Mouse (Mus musculus): Measurements from ENCODE around the gene Rps6kc1. TPM values are rescaled to one million over a fixed set of nuclear protein-coding genes. Genes with fewer than 3 reads are reported as not detected.

Rps6kc1 gene
- polyA plus RNA-seq, 1 experiment = 0.08 TPM

DNA sequence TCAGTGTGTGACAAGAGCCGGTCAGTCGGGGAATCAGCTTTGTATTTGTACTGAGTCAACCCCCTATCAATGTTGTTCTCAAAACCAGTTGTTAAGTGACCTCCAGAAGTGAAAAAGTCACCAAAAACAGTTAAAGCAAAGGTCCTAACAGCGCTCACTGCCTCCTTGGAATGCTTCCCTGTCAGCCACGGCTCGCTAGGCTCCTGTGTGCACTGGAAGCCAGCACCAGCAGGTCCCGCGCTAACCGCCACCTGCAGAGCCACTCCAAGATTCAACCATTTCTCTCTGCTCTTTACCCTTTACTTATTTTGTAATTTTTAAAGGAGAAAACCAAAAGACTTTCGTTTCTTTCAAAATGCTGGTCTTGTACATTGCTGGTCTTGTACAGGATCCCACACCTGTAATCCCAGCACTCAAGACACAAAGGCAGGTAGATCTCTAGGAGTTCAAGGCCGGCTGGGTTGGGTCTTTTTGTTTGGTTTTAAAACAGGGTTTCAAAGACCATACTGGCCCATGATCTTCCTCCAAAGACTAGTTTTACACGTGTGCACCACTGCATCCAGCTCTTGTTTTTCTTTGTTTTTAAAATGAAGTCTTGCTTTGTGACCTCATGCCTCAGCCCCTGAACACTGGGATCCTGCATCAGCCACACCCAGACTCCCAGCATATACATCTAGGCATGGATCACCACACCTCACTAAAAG is 62.3 kb downstream of the Rps6kc1 start:
- H3K4me1 ChIP-seq (ENCODE audit: control insufficient read depth) = no peaks in the 10 kb centered on the region
- no peaks in the 10 kb centered on the region; the same call in 1 of the 2 replicates for H3K36me3 ChIP-seq (ENCODE audit: control insufficient read depth)
- no peaks in the 10 kb centered on the region for H3K27me3 ChIP-seq (ENCODE audit: control insufficient read depth)
- TF ChIP-seq TAL1 (IDR thresholded peaks at IDR 0.05; ENCODE audit: low read length) (no peak), GATA1 (IDR thresholded peaks at IDR 0.05; ENCODE audit: low read length) (no peak)
- no peak overlapping the region for H3K4me3 ChIP-seq (replicated peaks)
- H3K9me3 ChIP-seq (ENCODE audit: control insufficient read depth, low read length) = peaks cover 10% of the 10 kb centered on the region

DNA sequence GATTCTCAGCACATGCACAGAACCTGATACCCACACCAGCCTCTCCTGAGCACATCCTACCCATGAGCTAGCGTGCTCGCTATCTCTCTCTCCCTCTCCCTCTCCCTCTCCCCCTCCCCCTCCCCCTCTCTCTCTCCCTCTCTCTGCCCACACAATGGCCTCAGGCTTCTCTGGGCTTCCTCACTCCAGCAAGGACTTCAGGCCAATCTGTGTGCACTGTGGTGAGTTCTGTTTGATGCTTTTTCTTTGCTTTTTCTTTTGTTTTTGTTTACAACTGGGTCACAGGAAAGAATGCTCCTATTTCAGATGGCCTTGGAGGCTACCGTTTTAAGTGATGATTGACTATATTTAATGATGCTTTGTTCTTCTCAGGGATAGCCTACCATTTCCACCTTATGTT is 62.9 kb downstream of the Rps6kc1 start:
- Histone ChIP-seq H3K36me3 (ENCODE audit: control insufficient read depth) (no peaks in the 10 kb centered on the region; the same call in 1 of the 2 replicates), H3K9me3 (ENCODE audit: control insufficient read depth, low read length) (peaks cover 10% of the 10 kb centered on the region), H3K4me3 (replicated peaks) (no peak overlapping the region), H3K27me3 (ENCODE audit: control insufficient read depth) (no peaks in the 10 kb centered on the region), H3K4me1 (ENCODE audit: control insufficient read depth) (no peaks in the 10 kb centered on the region)
- TF ChIP-seq TAL1 (IDR thresholded peaks at IDR 0.05; ENCODE audit: low read length) = no peak
- TF ChIP-seq GATA1 (IDR thresholded peaks at IDR 0.05; ENCODE audit: low read length) = no peak

- H3K9me3 ChIP-seq (ENCODE audit: control insufficient read depth, low read length) = peaks cover 7% of the 10 kb centered on the region
- no peaks in the 10 kb centered on the region for H3K4me1 ChIP-seq (ENCODE audit: control insufficient read depth)
- TF ChIP-seq TAL1 (IDR thresholded peaks at IDR 0.05; ENCODE audit: low read length) (no peak), GATA1 (IDR thresholded peaks at IDR 0.05; ENCODE audit: low read length) (no peak)
- H3K27me3 ChIP-seq (ENCODE audit: control insufficient read depth) = no peaks in the 10 kb centered on the region
- H3K36me3 ChIP-seq (ENCODE audit: control insufficient read depth) = no peaks in the 10 kb centered on the region; the same call in none of the 2 replicates
- H3K4me3 ChIP-seq (replicated peaks) = no peak overlapping the region
Measured at GRCm38 (mm10) chr1:190846956-190847355, 64.6 kb downstream of the Rps6kc1 start.

- Histone ChIP-seq H3K36me3 (ENCODE audit: control insufficient read depth) (no peaks in the 10 kb centered on the region; the same call in none of the 2 replicates), H3K27me3 (ENCODE audit: control insufficient read depth) (no peaks in the 10 kb centered on the region), H3K4me3 (replicated peaks) (no peak overlapping the region), H3K9me3 (ENCODE audit: control insufficient read depth, low read length) (peaks cover 2% of the 10 kb centered on the region), H3K4me1 (ENCODE audit: control insufficient read depth) (no peaks in the 10 kb centered on the region)
- TF ChIP-seq TAL1 (IDR thresholded peaks at IDR 0.05; ENCODE audit: low read length) (no peak), GATA1 (IDR thresholded peaks at IDR 0.05; ENCODE audit: low read length) (no peak)
Measured at GRCm38 (mm10) chr1:190846074-190846730, 65.4 kb downstream of the Rps6kc1 start.

- Histone ChIP-seq H3K36me3 (ENCODE audit: control insufficient read depth) (no peaks in the 10 kb centered on the region; the same call in none of the 2 replicates), H3K4me3 (replicated peaks) (no peak overlapping the region), H3K9me3 (ENCODE audit: control insufficient read depth, low read length) (no peaks in the 10 kb centered on the region), H3K27me3 (ENCODE audit: control insufficient read depth) (no peaks in the 10 kb centered on the region), H3K4me1 (ENCODE audit: control insufficient read depth) (no peaks in the 10 kb centered on the region)
- TF ChIP-seq TAL1 (IDR thresholded peaks at IDR 0.05; ENCODE audit: low read length) = no peak
- TF ChIP-seq GATA1 (IDR thresholded peaks at IDR 0.05; ENCODE audit: low read length) = no peak
Measured at GRCm38 (mm10) chr1:190845419-190845818, 66.2 kb downstream of the Rps6kc1 start.

DNA sequence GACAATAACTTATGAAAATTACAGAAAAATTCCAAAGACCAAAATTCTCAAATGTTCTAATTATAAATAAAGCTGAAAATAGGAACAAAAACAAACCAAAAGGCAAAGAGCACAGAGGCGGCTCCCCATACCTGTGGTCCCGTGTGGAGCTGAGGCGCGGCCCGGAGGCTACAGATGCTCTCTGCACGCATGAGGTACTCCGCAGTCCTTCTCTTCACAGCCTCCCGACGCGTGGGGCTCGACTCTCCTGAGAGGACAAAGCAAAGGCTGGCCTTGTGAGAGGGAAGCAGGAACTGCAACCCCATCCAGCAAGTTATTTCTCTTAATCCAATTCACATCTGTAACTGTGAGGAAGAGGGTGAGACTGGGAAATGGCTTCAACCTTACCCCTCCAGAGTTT is 67.2 kb downstream of the Rps6kc1 start:
- H3K4me3 ChIP-seq (replicated peaks) = no peak overlapping the region
- H3K36me3 ChIP-seq (ENCODE audit: control insufficient read depth) = no peaks in the 10 kb centered on the region; the same call in none of the 2 replicates
- no peaks in the 10 kb centered on the region for H3K4me1 ChIP-seq (ENCODE audit: control insufficient read depth)
- H3K9me3 ChIP-seq (ENCODE audit: control insufficient read depth, low read length) = no peaks in the 10 kb centered on the region
- no peaks in the 10 kb centered on the region for H3K27me3 ChIP-seq (ENCODE audit: control insufficient read depth)
- TF ChIP-seq GATA1 (IDR thresholded peaks at IDR 0.05; ENCODE audit: low read length) = no peak
- TF ChIP-seq TAL1 (IDR thresholded peaks at IDR 0.05; ENCODE audit: low read length) = no peak

DNA sequence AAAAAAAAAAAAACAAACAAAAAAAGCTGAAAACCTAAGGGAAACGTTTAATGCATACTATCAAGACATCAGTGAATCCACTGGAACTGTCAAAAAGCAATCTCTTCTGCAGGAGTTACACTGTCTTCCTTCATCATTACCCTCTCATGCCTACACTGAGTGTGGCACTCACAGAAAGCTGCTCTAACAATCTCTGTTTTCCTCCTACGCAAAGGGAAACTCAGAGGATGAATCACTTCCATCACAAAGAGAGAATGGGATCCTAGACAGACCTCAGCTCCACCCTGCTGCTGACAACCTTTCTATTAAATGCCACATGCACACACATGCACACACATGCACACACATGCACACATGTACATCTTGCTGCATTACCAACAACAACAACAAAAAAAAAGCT is 75.5 kb downstream of the Rps6kc1 start:
- Histone ChIP-seq H3K4me1 (ENCODE audit: control insufficient read depth) (no peaks in the 10 kb centered on the region), H3K36me3 (ENCODE audit: control insufficient read depth) (no peaks in the 10 kb centered on the region; the same call in 1 of the 2 replicates), H3K27me3 (ENCODE audit: control insufficient read depth) (no peaks in the 10 kb centered on the region), H3K9me3 (ENCODE audit: control insufficient read depth, low read length) (no peaks in the 10 kb centered on the region), H3K4me3 (replicated peaks) (no peak overlapping the region)
- TF ChIP-seq GATA1 (IDR thresholded peaks at IDR 0.05; ENCODE audit: low read length) (no peak), TAL1 (IDR thresholded peaks at IDR 0.05; ENCODE audit: low read length) (no peak)

DNA sequence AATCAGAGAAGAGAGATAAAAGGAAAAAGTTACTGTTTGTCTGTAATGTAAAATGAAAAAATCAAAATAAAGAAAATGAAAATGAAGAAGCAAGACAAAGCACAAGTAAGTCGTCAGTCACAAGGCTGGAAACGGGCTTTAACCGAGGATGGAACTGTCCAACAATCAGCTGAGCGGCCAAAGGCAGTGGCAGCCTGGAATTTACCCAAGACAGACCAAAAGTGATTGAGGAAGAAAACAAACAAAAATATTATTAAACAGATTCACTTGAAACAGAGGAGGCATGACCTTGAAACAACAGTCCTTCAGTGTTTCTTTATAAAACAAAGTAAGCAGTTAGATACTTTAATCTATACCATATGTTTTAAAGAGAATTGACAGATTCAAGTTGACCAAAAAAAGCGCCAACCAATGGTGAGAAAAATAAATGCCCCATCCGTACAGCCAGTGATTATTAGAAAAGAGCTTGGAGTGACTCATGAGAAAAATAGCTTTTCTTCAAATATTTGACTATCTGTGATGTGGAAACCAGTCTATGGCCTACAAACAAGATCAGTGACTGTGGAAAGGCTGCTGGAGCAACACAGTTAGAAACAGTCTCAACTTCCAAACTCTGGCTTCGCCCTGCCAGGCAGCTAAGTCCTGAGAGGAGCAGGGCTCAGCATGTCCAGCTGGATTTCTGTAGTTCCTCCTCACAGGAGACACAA is 77.2 kb downstream of the Rps6kc1 start:
- no peak overlapping the region for H3K4me3 ChIP-seq (replicated peaks)
- no peaks in the 10 kb centered on the region for H3K4me1 ChIP-seq (ENCODE audit: control insufficient read depth)
- H3K9me3 ChIP-seq (ENCODE audit: control insufficient read depth, low read length) = no peaks in the 10 kb centered on the region
- H3K36me3 ChIP-seq (ENCODE audit: control insufficient read depth) = peaks cover 6% of the 10 kb centered on the region
- H3K27me3 ChIP-seq (ENCODE audit: control insufficient read depth) = no peaks in the 10 kb centered on the region
- TF ChIP-seq TAL1 (IDR thresholded peaks at IDR 0.05; ENCODE audit: low read length) (no peak), GATA1 (IDR thresholded peaks at IDR 0.05; ENCODE audit: low read length) (no peak)

Data from erythroblast, embryonic 14.5 days (primary cell).